Mouse (Mus musculus) stomach, postnatal 0 days (tissue): Measurements from ENCODE around the gene Pom121.

Experiments
- CTCF ChIP-seq: IDR thresholded peaks from 2 replicates; pipeline ENCODE4 v1.5.1; 2016; ENCODE audit warnings: antibody characterized with exemption, low read depth, mild to moderate bottlenecking, moderate library complexity
- EP300 ChIP-seq: optimal IDR thresholded peaks from 2 replicates; pipeline ENCODE3; 2016; ENCODE audit warnings: antibody characterized with exemption

- TF ChIP-seq CTCF (peak; percentile 33), EP300 (no peak)
Observed at GRCm38 (mm10) chr5:135373601-135374000, 20.7 kb downstream of the Pom121 start.
